Mouse (Mus musculus): ENCODE measurements at regions not wholly inside any gene's neighbourhood (a gene's known extent, or its start where the extent isn't known, plus 50 kb on each side); places are given as distances from the start of the nearest gene placed in this dataset.

DNA sequence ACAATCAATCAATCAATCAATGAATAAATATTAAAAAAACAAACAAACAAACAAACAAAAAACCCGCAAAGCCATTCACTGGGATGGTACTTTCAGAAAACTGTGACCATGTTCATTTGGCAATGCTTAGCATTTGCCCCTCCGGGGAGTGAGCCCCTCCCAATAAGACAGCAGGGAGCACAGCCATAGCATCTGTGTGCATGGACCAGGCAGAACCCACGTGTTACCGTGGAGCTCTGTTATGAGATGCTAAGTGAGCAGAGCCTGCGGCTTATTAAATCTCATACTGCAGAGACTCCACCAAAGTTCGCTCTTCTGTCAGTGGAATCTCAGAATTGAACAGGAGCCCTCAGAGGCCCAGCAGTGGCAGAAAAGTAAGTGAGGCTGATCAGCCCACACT is 438.7 kb upstream of the Atp11b start:
- TF ChIP-seq CTCF (IDR thresholded peaks at IDR 0.05; ENCODE audit: insufficient read depth, low read depth, low read length) (no peak), POLR2A (IDR thresholded peaks at IDR 0.05; ENCODE audit: insufficient read depth, low read depth, low read length) (no peak)
